Mouse (Mus musculus) E14TG2a.4 (cell line): Measurements from ENCODE around the gene Gm21885.

Experiments
- H3K27me3 ChIP-seq: 2 replicates; pipeline ENCODE4 v1.6.1; 2014; ENCODE audit warnings: low read length, control low read depth; ENCODE audit not compliant: insufficient read depth
- H3K36me3 ChIP-seq: 2 replicates; pipeline ENCODE4 v1.6.1; 2014; ENCODE audit warnings: low read length, control low read depth; ENCODE audit not compliant: insufficient read depth
- H3K4me1 ChIP-seq: replicated peaks from 2 replicates; pipeline ENCODE4 v1.6.1; 2014; ENCODE audit warnings: low read depth, low read length, control low read depth
- H3K4me3 ChIP-seq: replicated peaks from 2 replicates; pipeline ENCODE4 v1.5.1; 2014; ENCODE audit warnings: mild to moderate bottlenecking, low read length
- H3K9me3 ChIP-seq: 2 replicates; pipeline ENCODE4 v1.6.1; 2014; ENCODE audit warnings: low read length, control low read depth
- CTCF ChIP-seq: conservative IDR thresholded peaks from 2 replicates; pipeline ENCODE4 v1.5.1; 2014; ENCODE audit warnings: low read length
- NANOG ChIP-seq: IDR thresholded peaks from 2 replicates; pipeline ENCODE4 v1.6.1; 2014; ENCODE audit warnings: borderline replicate concordance, low read length, mixed read lengths
- POU5F1 ChIP-seq: IDR thresholded peaks from 2 replicates; pipeline ENCODE4 v1.6.1; 2014; ENCODE audit warnings: low read length, borderline replicate concordance

The Gm21885 gene

DNA sequence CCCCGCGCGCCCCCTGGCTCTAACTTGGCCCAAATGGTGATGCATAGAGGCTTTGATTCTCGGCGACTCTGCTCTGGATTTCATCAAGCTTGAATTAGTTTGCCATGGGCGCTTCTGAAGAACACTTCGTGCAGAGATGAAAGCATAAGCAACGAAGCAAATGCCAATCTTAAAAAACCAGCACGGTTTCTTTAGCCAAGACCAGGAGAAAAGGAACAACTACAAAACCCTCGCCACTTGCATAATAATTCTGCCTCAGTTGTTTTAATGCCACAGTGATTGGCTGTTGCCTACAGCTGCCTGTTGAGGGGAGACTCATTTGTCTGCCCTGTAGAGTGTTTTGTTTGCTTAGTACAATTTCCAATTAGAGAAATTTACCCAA lies 47.0 kb downstream of the Gm21885 start:
- Histone ChIP-seq H3K4me1 (peaks cover 32% of the 10 kb centered on the region), H3K4me3 (peak overlapping the region; percentile 88), H3K9me3 (no peaks in the 10 kb centered on the region), H3K36me3 (peaks cover 5% of the 10 kb centered on the region), H3K27me3 (no peaks in the 10 kb centered on the region)
- no peak for TF ChIP-seq NANOG
- no peak for TF ChIP-seq CTCF
- TF ChIP-seq POU5F1 = no peak

DNA sequence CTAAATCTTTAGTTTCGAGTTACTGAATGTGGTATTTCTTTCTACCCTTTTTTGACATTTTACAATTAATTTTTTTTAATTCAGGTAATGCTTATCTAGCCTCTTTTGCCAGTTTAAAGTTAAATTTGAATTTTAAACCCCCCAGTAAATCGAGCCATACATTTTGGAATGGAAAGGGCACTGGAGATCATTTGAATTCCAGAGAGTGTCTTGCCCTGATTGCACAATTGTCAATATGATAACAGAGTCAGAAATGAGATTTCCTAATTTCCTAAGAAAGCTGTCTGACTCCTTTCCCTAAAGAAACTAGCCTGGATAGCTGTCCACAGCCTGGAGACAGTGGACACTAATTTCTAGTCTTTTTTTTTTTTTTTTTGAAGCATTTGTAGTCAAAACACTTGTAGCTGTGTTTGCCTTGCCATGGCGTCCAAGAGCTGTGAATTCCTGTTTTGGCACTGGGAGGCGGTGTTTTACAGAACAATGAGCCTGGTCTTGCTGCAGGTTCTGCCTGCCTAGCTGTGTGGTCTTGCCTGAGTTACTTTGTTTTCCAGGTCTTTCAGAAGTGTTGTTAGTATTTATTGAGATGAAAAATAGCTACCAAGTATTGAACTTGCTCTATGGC lies 47.7 kb downstream of the Gm21885 start:
- peaks cover 36% of the 10 kb centered on the region for H3K4me1 ChIP-seq
- TF ChIP-seq NANOG (no peak), POU5F1 (no peak), CTCF (peak; percentile 13; the same call in 1 of the 2 replicates)
- H3K4me3 ChIP-seq = peak overlapping the region; percentile 88
- no peaks in the 10 kb centered on the region for H3K9me3 ChIP-seq
- H3K27me3 ChIP-seq = no peaks in the 10 kb centered on the region
- peaks cover 11% of the 10 kb centered on the region for H3K36me3 ChIP-seq

DNA sequence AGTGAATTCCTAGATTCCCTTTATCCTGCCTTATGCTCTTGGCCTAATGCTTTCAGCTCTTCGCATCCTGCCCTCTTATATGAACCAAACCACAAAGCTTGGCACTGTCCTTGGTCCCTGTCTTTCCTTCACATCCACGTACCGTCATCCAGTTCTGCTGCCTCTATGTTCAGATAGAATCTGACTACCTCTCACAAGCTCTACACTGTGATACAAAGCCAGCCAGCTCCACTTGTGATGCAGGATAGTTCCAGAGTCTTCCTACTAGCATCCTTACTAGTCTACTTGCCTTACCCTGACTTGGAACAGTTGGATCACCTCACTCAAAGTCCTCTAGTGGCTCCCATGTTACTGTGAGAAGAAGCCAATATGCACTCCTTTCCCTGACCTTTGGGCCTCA lies 48.5 kb downstream of the Gm21885 start:
- Histone ChIP-seq H3K36me3 (peaks cover 18% of the 10 kb centered on the region), H3K4me3 (no peak overlapping the region), H3K4me1 (peaks cover 38% of the 10 kb centered on the region), H3K9me3 (no peaks in the 10 kb centered on the region), H3K27me3 (no peaks in the 10 kb centered on the region)
- TF ChIP-seq NANOG = no peak
- TF ChIP-seq POU5F1 = no peak
- no peak for TF ChIP-seq CTCF

DNA sequence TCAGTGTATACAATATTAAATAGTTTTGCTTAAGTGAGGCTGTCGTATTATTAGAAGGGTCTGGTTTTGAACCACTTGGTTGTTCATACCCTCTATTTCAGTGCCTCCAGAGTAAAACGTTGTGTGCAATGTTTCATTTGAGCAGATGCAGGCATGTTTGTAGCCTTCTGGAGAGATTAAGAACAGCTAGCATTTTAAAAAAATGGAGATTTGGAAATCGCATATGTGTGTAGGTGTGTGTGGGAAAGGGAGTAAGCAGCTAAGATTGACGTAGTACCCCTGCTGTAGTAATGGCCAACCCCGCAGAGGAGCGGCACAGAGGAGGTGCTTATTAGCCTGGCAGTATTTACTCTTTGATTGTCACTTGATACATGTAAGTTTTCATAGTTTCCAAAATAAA lies 51.1 kb downstream of the Gm21885 start:
- Histone ChIP-seq H3K9me3 (no peaks in the 10 kb centered on the region), H3K27me3 (no peaks in the 10 kb centered on the region)
- TF ChIP-seq POU5F1 (no peak), CTCF (no peak), NANOG (no peak)

DNA sequence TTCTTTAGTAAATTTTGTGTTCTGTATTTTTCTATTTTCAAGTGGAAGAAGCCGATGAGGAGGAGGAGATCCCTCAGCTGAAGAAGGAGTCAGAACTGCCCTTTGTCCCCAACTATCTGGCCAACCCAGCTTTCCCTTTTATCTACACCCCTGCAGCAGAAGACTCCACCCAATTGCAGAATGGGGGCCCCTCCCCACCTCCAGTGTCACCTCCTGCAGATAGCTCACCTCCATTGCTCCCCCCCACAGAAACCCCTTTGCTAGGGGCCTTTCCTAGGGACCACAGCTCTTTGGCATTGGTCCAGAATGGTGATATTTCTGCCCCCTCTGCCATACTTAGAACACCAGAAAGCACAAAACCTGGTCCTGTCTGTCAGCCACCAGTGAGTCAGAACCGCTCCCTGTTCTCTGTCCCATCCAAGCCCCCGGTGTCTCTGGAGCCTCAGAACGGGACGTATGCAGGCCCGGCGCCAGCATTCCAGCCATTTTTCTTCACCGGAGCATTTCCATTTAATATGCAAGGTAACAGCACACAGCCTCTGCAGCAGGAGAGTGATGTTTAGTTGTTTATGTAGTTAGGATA lies 52.8 kb downstream of the Gm21885 start:
- Histone ChIP-seq H3K4me1 (peaks cover 16% of the 10 kb centered on the region), H3K4me3 (no peak overlapping the region), H3K27me3 (no peaks in the 10 kb centered on the region), H3K9me3 (no peaks in the 10 kb centered on the region), H3K36me3 (peaks cover 53% of the 10 kb centered on the region)
- TF ChIP-seq POU5F1 (no peak), NANOG (no peak), CTCF (no peak)

More for the DNA sequence above, 51.1 kb downstream of the Gm21885 start:
- Histone ChIP-seq H3K4me3 (no peak overlapping the region), H3K36me3 (peaks cover 35% of the 10 kb centered on the region), H3K4me1 (peaks cover 26% of the 10 kb centered on the region)
